ENCODE assay signal across 10 mouse cellular contexts in the genomic region with DNA sequence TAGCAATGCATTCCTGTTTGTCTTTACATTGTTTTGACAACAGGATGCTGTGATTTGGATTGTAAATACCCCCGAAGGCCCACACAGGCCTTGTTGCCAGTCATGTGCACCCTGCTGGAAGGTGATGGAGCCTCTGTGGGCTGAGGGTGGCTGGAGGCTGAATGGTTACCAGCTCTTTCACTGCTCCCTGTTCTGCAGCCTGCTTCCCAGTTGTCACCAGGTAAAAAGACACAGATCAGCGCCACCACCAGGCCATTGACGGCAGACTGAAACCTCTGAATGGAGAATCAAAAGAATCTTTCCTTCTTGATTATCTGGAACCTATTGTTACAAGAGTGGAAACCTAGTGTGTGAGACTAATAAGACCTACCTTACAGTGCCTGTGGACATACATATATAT. TPM values are rescaled to one million over a fixed set of nuclear protein-coding genes. Genes with fewer than 3 reads are reported as not detected.
A peak's percentile ranks its signal among the peaks of the same experiment; 100 is the strongest.
DNase-seq lines count a peak whose midpoint lies in the region; ATAC-seq lines count a peak whose summit lies in the region.
"Had no signal": no experiment of that assay in that cellular context is flagged by ENCODE, and none has a peak within 500 bp of the region (broad histone marks: within the 10 kb centered on the region; RNA-seq: fewer than 3 reads in every experiment).

No protein-coding gene starts in this region.

- no peak overlapping the region for H3K27ac ChIP-seq in kidney, embryonic 15.5 days
- H3K27ac ChIP-seq: midbrain, embryonic 15.5 days had no signal

- H3K4me3 ChIP-seq in kidney, embryonic 15.5 days (replicated peaks), result no peak overlapping the region
- H3K4me3 ChIP-seq: erythroblast, embryonic 14.5 days; midbrain, embryonic 15.5 days had no signal

- H3K9me3 ChIP-seq in kidney, embryonic 15.5 days (replicated peaks), result no peaks in the 10 kb centered on the region
- H3K9me3 ChIP-seq: midbrain, embryonic 15.5 days had no signal

- no peaks in the 10 kb centered on the region for H3K36me3 ChIP-seq in kidney, embryonic 15.5 days
- H3K36me3 ChIP-seq: midbrain, embryonic 15.5 days had no signal

- H3K4me1 ChIP-seq in kidney, embryonic 15.5 days, result peaks cover 10% of the 10 kb centered on the region; the same call in 1 of the 2 replicates
- H3K4me1 ChIP-seq: midbrain, embryonic 15.5 days had no signal

- H3K4me2 ChIP-seq in kidney, embryonic 15.5 days, result no peak overlapping the region
- H3K4me2 ChIP-seq: midbrain, embryonic 15.5 days had no signal

- WGBS in kidney, embryonic 15.5 days, result 33% methylated on average over 3 of the region's 3 CpGs

- no peak for ATAC-seq in CD4-positive, CD25-positive, alpha-beta regulatory T cell, adult 4 months
- ATAC-seq in kidney, embryonic 15.5 days (replicated peaks; ENCODE audit: low FRiP score), result no peak
- ATAC-seq: midbrain, embryonic 15.5 days had no signal

- H3K9ac ChIP-seq in kidney, embryonic 15.5 days, result no peak overlapping the region
- H3K9ac ChIP-seq: midbrain, embryonic 15.5 days had no signal

- H3K27me3 ChIP-seq in kidney, embryonic 15.5 days, result no peaks in the 10 kb centered on the region
- H3K27me3 ChIP-seq: midbrain, embryonic 15.5 days had no signal

- peak; percentile 40 for DNase-seq in CD4-positive, CD25-positive, alpha-beta regulatory T cell, adult 2 months (ENCODE audit: low read depth, low spot score)
- DNase-seq in kidney, adult 11 months, result peak; percentile 9
- peak; percentile 31 for DNase-seq in urinary bladder, postnatal 14 days (ENCODE audit: low spot score)
- no peak for DNase-seq in urinary bladder, postnatal 36 days (ENCODE audit: low spot score in 2 of 2)
- peak; percentile 66 for DNase-seq in thymus, postnatal 4 days
- DNase-seq in frontal cortex, postnatal 10 days (ENCODE audit: low spot score in 2 of 2), result no peak

RNA-seq across cellular contexts. Expression of a gene that starts 15.1 kb away (rescaled TPM):
- polyA plus RNA-seq in CD4-positive, CD25-positive, alpha-beta regulatory T cell, adult 4 months (2017; shearing (Covaris generic)), result 1 to 10 TPM in 1 of 2 experiments, under 1 TPM in 1; 0.91 to 2.2 TPM
- 5.2 and 7.4 TPM in 2 replicates for polyA plus RNA-seq in kidney, embryonic 15.5 days (2015; fragmentation: Nextera tagmentation; extraction: Ambion mirVana)

Comparison
In these comparisons a context has a peak if more than half of its experiments do, and no peak if none do; other contexts are left out.
1. DNase-seq: peak in CD4-positive, CD25-positive, alpha-beta regulatory T cell, adult 2 months (single experiment), kidney, adult 11 months (single experiment), urinary bladder, postnatal 14 days (single experiment) and thymus, postnatal 4 days (single experiment); none in urinary bladder, postnatal 36 days (0 of 2) and frontal cortex, postnatal 10 days (0 of 2).